8 mouse cellular contexts compared by ENCODE assay signal in the genomic region with DNA sequence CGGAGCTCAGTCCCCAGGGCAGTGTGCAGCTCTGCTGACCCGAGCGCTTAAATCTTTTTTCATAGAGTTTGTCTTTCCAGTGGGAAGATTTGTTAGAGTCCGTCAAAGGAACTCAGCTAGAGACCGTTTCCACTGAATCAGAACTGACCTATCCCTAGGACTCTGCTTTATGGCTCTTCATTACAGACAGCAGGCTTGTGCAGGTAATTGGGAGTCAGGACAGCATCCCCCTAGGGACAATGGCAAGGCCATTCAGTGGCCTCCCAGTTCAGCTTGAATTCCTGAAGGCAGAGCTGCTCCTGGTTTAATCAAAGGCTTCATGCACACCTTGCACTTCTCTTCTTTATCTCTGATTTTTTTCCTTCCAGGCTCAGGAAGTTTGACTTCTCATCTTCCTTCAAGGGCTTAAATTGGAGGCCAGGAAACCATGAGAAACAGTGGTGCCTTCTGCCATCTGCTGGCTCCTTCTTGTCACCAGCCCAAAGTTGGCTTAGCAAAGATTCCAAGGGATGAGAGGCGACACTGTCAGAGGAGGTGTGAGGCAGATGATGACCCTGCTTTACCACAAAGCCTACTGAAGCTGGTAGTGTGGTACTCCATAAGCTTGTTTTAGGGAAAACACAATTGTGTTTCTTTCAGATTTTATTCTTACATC.
A peak's percentile ranks its signal among the peaks of the same experiment; 100 is the strongest.
DNase-seq lines count a peak whose midpoint lies in the region; ATAC-seq and TF ChIP-seq lines count a peak whose summit lies in the region.

No protein-coding gene starts in this region.

- TF ChIP-seq CTCF in liver, postnatal 0 days (IDR thresholded peaks at IDR 0.05; ENCODE audit: low read depth), result peak; percentile 58

- no peaks in the 10 kb centered on the region for H3K4me1 ChIP-seq in liver, postnatal 0 days (ENCODE audit: insufficient read depth)

- DNase-seq in liver, postnatal 0 days, result no peak
- no peak for DNase-seq in liver
- DNase-seq in cerebellum, adult 9-11 months, result peak; percentile 59
- DNase-seq in left cerebral cortex, postnatal 36 days (ENCODE audit: low spot score in 2 of 2), result peak; percentile 43 to 45
- DNase-seq in right cerebral cortex, postnatal 4 days, result peak; percentile 35
- no peak for DNase-seq in gastrocnemius, adult 8-10 months (ENCODE audit: low spot score in 2 of 2)
- DNase-seq in urinary bladder, adult 2 months (ENCODE audit: low spot score), result no peak

- ATAC-seq in liver, postnatal 0 days, result no peak
- ATAC-seq in granulocyte monocyte progenitor cell, adult 5-6 weeks (replicated peaks; ENCODE audit: poor library complexity, severe bottlenecking), result peak; percentile 42; the same call in 1 of the 2 replicates

- 72% methylated on average over 6 of the region's 6 CpGs for WGBS in liver, postnatal 0 days (ENCODE audit: insufficient replicate concordance)

- H3K4me3 ChIP-seq in liver, postnatal 0 days (ENCODE audit: low read depth, low read length), result no peak overlapping the region

- H3K9me3 ChIP-seq in liver, postnatal 0 days (ENCODE audit: low read length), result no peaks in the 10 kb centered on the region

- no peaks in the 10 kb centered on the region for H3K27me3 ChIP-seq in liver, postnatal 0 days (ENCODE audit: insufficient read depth, low read length)

- intact Hi-C loops in left cerebral cortex, postnatal 36 days (cut with DNase I), result loop anchor here (1.0 to 10.0 kb wide), 2 partner anchors 166 to 255 kb away; no protein-coding TSS in a partner anchor

- no peak overlapping the region for H3K9ac ChIP-seq in liver, postnatal 0 days (replicated peaks)

- TF ChIP-seq EP300 in liver, postnatal 0 days (IDR thresholded peaks at IDR 0.05; ENCODE audit: low read depth), result no peak

- H3K4me2 ChIP-seq in liver, postnatal 0 days (ENCODE audit: low read depth, low read length), result no peak overlapping the region

- no peaks in the 10 kb centered on the region for H3K36me3 ChIP-seq in liver, postnatal 0 days (replicated peaks; ENCODE audit: insufficient read depth, low read length)

- no peak overlapping the region for H3K27ac ChIP-seq in liver, postnatal 0 days (ENCODE audit: low read depth)

Comparison
In these comparisons a context has a peak if more than half of its experiments do, and no peak if none do; other contexts are left out.
1. DNase-seq: peak in cerebellum, adult 9-11 months (single experiment), left cerebral cortex, postnatal 36 days (2 of 2) and right cerebral cortex, postnatal 4 days (single experiment); none in liver, postnatal 0 days (single experiment), liver (single experiment), gastrocnemius, adult 8-10 months (0 of 2) and urinary bladder, adult 2 months (single experiment).